Mouse (Mus musculus): ENCODE data around the gene Gm3285. TPM values are rescaled to one million over a fixed set of nuclear protein-coding genes. Genes with fewer than 3 reads are reported as not detected.
A peak's percentile ranks its signal among the peaks of the same experiment; 100 is the strongest.

Gene Gm3285
- polyA plus RNA-seq, 1 experiment from 2014 or later = not detected

GRCm38 (mm10) chr10:77864067-77864761, 2.4 kb downstream of the Gm3285 start:
- H3K4me2 ChIP-seq = peak overlapping the region; percentile 41
- H3K36me3 ChIP-seq (replicated peaks) = no peaks in the 10 kb centered on the region
- H3K9ac ChIP-seq = no peak overlapping the region
- no peaks in the 10 kb centered on the region for H3K9me3 ChIP-seq (replicated peaks)
- WGBS (ENCODE audit: insufficient replicate concordance) = 19% methylated on average over 14 of the region's 14 CpGs
- H3K4me3 ChIP-seq (replicated peaks) = no peak overlapping the region
- peak; percentile 34; the same call in 1 of the 2 replicates for ATAC-seq (ENCODE audit: insufficient read depth)
- no peak overlapping the region for H3K27ac ChIP-seq (replicated peaks)
- H3K27me3 ChIP-seq = no peaks in the 10 kb centered on the region
- H3K4me1 ChIP-seq (replicated peaks) = no peaks in the 10 kb centered on the region

- Histone ChIP-seq H3K27me3 (no peaks in the 10 kb centered on the region), H3K4me3 (replicated peaks) (no peak overlapping the region), H3K9me3 (replicated peaks) (no peaks in the 10 kb centered on the region), H3K4me1 (replicated peaks) (no peaks in the 10 kb centered on the region), H3K36me3 (replicated peaks) (no peaks in the 10 kb centered on the region), H3K4me2 (peak overlapping the region; percentile 41), H3K9ac (no peak overlapping the region), H3K27ac (replicated peaks) (no peak overlapping the region)
- ATAC-seq (ENCODE audit: insufficient read depth) = no peak
- 28% methylated on average over 11 of the region's 11 CpGs for WGBS (ENCODE audit: insufficient replicate concordance)
Measured at GRCm38 (mm10) chr10:77864762-77865143, 3.0 kb downstream of the Gm3285 start.

GRCm38 (mm10) chr10:77867546-77867945, 5.8 kb downstream of the Gm3285 start:
- no peak for ATAC-seq (ENCODE audit: insufficient read depth)
- Histone ChIP-seq H3K4me3 (replicated peaks) (no peak overlapping the region), H3K4me2 (no peak overlapping the region), H3K27me3 (no peaks in the 10 kb centered on the region), H3K4me1 (replicated peaks) (no peaks in the 10 kb centered on the region), H3K9me3 (replicated peaks) (no peaks in the 10 kb centered on the region), H3K27ac (replicated peaks) (no peak overlapping the region), H3K36me3 (replicated peaks) (no peaks in the 10 kb centered on the region), H3K9ac (no peak overlapping the region)
- 3% methylated on average over 1 of the region's 1 CpGs for WGBS (ENCODE audit: insufficient replicate concordance)

- Histone ChIP-seq H3K9ac (no peak overlapping the region), H3K4me3 (replicated peaks) (no peak overlapping the region), H3K4me1 (replicated peaks) (no peaks in the 10 kb centered on the region), H3K9me3 (replicated peaks) (no peaks in the 10 kb centered on the region), H3K27me3 (no peaks in the 10 kb centered on the region), H3K36me3 (replicated peaks) (no peaks in the 10 kb centered on the region), H3K4me2 (no peak overlapping the region), H3K27ac (replicated peaks) (no peak overlapping the region)
- WGBS (ENCODE audit: insufficient replicate concordance) = 67% methylated on average over 7 of the region's 7 CpGs
- ATAC-seq (ENCODE audit: insufficient read depth) = no peak
Measured at GRCm38 (mm10) chr10:77869651-77870050, 7.9 kb downstream of the Gm3285 start.

- no peak overlapping the region for H3K4me3 ChIP-seq (replicated peaks)
- ATAC-seq (ENCODE audit: insufficient read depth) = no peak
- no peaks in the 10 kb centered on the region for H3K4me1 ChIP-seq (replicated peaks)
- H3K27me3 ChIP-seq = no peaks in the 10 kb centered on the region
- H3K27ac ChIP-seq (replicated peaks) = no peak overlapping the region
- H3K9me3 ChIP-seq (replicated peaks) = no peaks in the 10 kb centered on the region
- H3K4me2 ChIP-seq = no peak overlapping the region
- H3K36me3 ChIP-seq (replicated peaks) = no peaks in the 10 kb centered on the region
- no peak overlapping the region for H3K9ac ChIP-seq
- WGBS (ENCODE audit: insufficient replicate concordance) = 52% methylated on average over 6 of the region's 6 CpGs
Measured at GRCm38 (mm10) chr10:77878985-77879384, 17.2 kb downstream of the Gm3285 start.

- Histone ChIP-seq H3K9ac (no peak overlapping the region), H3K4me1 (replicated peaks) (no peaks in the 10 kb centered on the region), H3K27me3 (no peaks in the 10 kb centered on the region), H3K9me3 (replicated peaks) (no peaks in the 10 kb centered on the region), H3K4me3 (replicated peaks) (no peak overlapping the region), H3K4me2 (no peak overlapping the region), H3K36me3 (replicated peaks) (no peaks in the 10 kb centered on the region), H3K27ac (replicated peaks) (no peak overlapping the region)
- ATAC-seq (ENCODE audit: insufficient read depth) = no peak
- WGBS (ENCODE audit: insufficient replicate concordance) = 17% methylated on average over 3 of the region's 3 CpGs
Measured at GRCm38 (mm10) chr10:77880305-77880704, 18.5 kb downstream of the Gm3285 start.

- no peak overlapping the region for H3K27ac ChIP-seq (replicated peaks)
- H3K4me1 ChIP-seq (replicated peaks) = no peaks in the 10 kb centered on the region
- WGBS (ENCODE audit: insufficient replicate concordance) = 73% methylated on average over 5 of the region's 5 CpGs
Measured at GRCm38 (mm10) chr10:77882553-77882952, 20.8 kb downstream of the Gm3285 start.

GRCm38 (mm10) chr10:77886007-77886747, 24.4 kb downstream of the Gm3285 start:
- no peaks in the 10 kb centered on the region for H3K27me3 ChIP-seq
- ATAC-seq (ENCODE audit: insufficient read depth) = no peak
- H3K9ac ChIP-seq = no peak overlapping the region
- H3K27ac ChIP-seq (replicated peaks) = no peak overlapping the region
- 44% methylated on average over 12 of the region's 12 CpGs for WGBS (ENCODE audit: insufficient replicate concordance)
- no peaks in the 10 kb centered on the region for H3K36me3 ChIP-seq (replicated peaks)
- no peaks in the 10 kb centered on the region for H3K4me1 ChIP-seq (replicated peaks)
- H3K4me2 ChIP-seq = no peak overlapping the region
- no peaks in the 10 kb centered on the region for H3K9me3 ChIP-seq (replicated peaks)
- H3K4me3 ChIP-seq (replicated peaks) = no peak overlapping the region

More at GRCm38 (mm10) chr10:77882553-77882952, 20.8 kb downstream of the Gm3285 start:
- Histone ChIP-seq H3K9ac (no peak overlapping the region), H3K4me3 (replicated peaks) (no peak overlapping the region), H3K36me3 (replicated peaks) (no peaks in the 10 kb centered on the region), H3K27me3 (no peaks in the 10 kb centered on the region), H3K4me2 (no peak overlapping the region), H3K9me3 (replicated peaks) (no peaks in the 10 kb centered on the region)
- no peak for ATAC-seq (ENCODE audit: insufficient read depth)

GRCm38 (mm10) chr10:77890987-77891565, 29.3 kb downstream of the Gm3285 start:
- Histone ChIP-seq H3K4me3 (replicated peaks) (no peak overlapping the region), H3K27ac (replicated peaks) (no peak overlapping the region), H3K4me1 (replicated peaks) (no peaks in the 10 kb centered on the region), H3K4me2 (no peak overlapping the region), H3K9ac (no peak overlapping the region), H3K27me3 (no peaks in the 10 kb centered on the region), H3K9me3 (replicated peaks) (no peaks in the 10 kb centered on the region), H3K36me3 (replicated peaks) (no peaks in the 10 kb centered on the region)
- no peak for ATAC-seq (ENCODE audit: insufficient read depth)
- WGBS (ENCODE audit: insufficient replicate concordance) = 67% methylated on average over 8 of the region's 8 CpGs

- no peak overlapping the region for H3K9ac ChIP-seq
- H3K27me3 ChIP-seq = no peaks in the 10 kb centered on the region; the same call in 1 of the 2 replicates
- H3K4me2 ChIP-seq = no peak overlapping the region
- H3K36me3 ChIP-seq (replicated peaks) = no peaks in the 10 kb centered on the region
- no peaks in the 10 kb centered on the region; the same call in 1 of the 2 replicates for H3K4me1 ChIP-seq (replicated peaks)
- no peak overlapping the region for H3K27ac ChIP-seq (replicated peaks)
- no peak overlapping the region for H3K4me3 ChIP-seq (replicated peaks)
- 60% methylated on average over 5 of the region's 5 CpGs for WGBS (ENCODE audit: insufficient replicate concordance)
- no peak for ATAC-seq (ENCODE audit: insufficient read depth)
- H3K9me3 ChIP-seq (replicated peaks) = no peaks in the 10 kb centered on the region
Measured at GRCm38 (mm10) chr10:77895562-77895961, 33.8 kb downstream of the Gm3285 start.

GRCm38 (mm10) chr10:77900126-77900525, 38.4 kb downstream of the Gm3285 start:
- H3K4me2 ChIP-seq = peak overlapping the region; percentile 62
- ATAC-seq (ENCODE audit: insufficient read depth) = peak; percentile 45
- peaks cover 28% of the 10 kb centered on the region for H3K27me3 ChIP-seq
- H3K27ac ChIP-seq (replicated peaks) = peak overlapping the region; percentile 55; the same call in 1 of the 2 replicates
- no peak overlapping the region for H3K9ac ChIP-seq
- 60% methylated on average over 7 of the region's 7 CpGs for WGBS (ENCODE audit: insufficient replicate concordance)
- H3K4me1 ChIP-seq (replicated peaks) = peaks cover 14% of the 10 kb centered on the region
- no peak overlapping the region for H3K4me3 ChIP-seq (replicated peaks)
- H3K9me3 ChIP-seq (replicated peaks) = no peaks in the 10 kb centered on the region
- no peaks in the 10 kb centered on the region for H3K36me3 ChIP-seq (replicated peaks)

Measured in liver, embryonic 15.5 days (tissue).